Mouse (Mus musculus) urinary bladder, postnatal 10 days (tissue): ENCODE data around the gene Gm20547.
A peak's percentile ranks its signal among the peaks of the same experiment; 100 is the strongest.
"Not testable (repeated sequence)": the region's sequence is repeated elsewhere in the genome, so short reads cannot be mapped to it uniquely, and the experiment has no call there.

ENCODE experiments used
- DNase-seq: peaks from one replicate; pipeline ENCODE4 v3.0.0; 2022; ENCODE audit warnings: low spot score

Gm20547 gene

GRCm38 (mm10) chr17:34850517-34851125, 31.2 kb downstream of the Gm20547 start:
- DNase-seq, result no peak

GRCm38 (mm10) chr17:34849722-34850516, 31.9 kb downstream of the Gm20547 start, which contains the start of the genes Skiv2l and Nelfe:
Gene Skiv2l, minus strand, starts transcription at chr17:34850210.
Gene Nelfe, plus strand, starts transcription at chr17:34850391.
- peak; percentile 92 for DNase-seq

- no peak for DNase-seq
Measured at GRCm38 (mm10) chr17:34847615-34848014, 34.2 kb downstream of the Gm20547 start.

DNA sequence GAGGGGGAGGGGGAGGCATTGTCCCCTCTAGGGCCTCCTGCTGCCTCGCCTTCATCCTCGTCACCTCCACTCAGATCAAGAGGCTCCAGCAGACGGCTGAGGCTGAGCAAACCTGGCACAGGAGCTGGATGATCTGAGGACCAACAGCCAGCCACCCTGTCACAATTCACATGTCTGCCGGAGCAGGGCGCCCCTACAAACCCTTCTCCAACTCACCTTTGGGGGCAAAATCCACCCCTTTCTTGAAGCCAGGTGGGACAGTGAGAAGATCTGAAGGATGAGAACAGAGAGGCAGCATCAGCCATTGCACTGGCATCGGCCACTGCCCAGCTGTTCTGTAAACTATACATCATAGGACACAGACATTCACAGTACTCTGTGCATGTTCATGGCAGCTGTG, 34.6 kb downstream of the Gm20547 start:
- DNase-seq, result no peak

- DNase-seq, result no peak
Measured at GRCm38 (mm10) chr17:34844884-34845283, 37.0 kb downstream of the Gm20547 start.

GRCm38 (mm10) chr17:34840736-34841307, 41.0 kb downstream of the Gm20547 start:
- no peak for DNase-seq

- no peak for DNase-seq
Measured at GRCm38 (mm10) chr17:34838785-34839184, 43.1 kb downstream of the Gm20547 start.

GRCm38 (mm10) chr17:34837464-34838324, 44.1 kb downstream of the Gm20547 start:
- no peak for DNase-seq

DNA sequence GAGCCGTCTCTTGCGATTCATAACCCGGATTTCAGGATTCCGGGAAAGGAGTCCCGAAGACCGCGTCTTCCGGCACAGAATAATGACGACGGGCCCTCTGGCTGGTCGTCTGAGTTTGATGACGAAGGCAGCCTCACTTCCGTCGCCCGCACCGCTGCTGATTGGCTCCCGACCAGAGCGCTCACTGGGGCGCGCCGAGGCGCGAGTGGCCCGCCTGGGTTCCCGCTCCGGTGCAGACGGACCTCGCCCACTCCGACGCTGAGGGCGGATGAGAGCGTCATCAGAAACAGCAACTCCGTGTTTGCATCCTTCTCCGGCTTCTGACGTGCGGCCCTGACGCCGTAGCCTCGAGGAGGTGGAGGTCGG, 45.0 kb downstream of the Gm20547 start, which contains the start of the genes Stk19 and Dxo:
TSS of gene Stk19 (minus strand) at position 90 of the 366 bp plus-strand sequence.
TSS of gene Dxo (plus strand) at position 164 of the 366 bp plus-strand sequence.
- DNase-seq, result peak; percentile 88

DNA sequence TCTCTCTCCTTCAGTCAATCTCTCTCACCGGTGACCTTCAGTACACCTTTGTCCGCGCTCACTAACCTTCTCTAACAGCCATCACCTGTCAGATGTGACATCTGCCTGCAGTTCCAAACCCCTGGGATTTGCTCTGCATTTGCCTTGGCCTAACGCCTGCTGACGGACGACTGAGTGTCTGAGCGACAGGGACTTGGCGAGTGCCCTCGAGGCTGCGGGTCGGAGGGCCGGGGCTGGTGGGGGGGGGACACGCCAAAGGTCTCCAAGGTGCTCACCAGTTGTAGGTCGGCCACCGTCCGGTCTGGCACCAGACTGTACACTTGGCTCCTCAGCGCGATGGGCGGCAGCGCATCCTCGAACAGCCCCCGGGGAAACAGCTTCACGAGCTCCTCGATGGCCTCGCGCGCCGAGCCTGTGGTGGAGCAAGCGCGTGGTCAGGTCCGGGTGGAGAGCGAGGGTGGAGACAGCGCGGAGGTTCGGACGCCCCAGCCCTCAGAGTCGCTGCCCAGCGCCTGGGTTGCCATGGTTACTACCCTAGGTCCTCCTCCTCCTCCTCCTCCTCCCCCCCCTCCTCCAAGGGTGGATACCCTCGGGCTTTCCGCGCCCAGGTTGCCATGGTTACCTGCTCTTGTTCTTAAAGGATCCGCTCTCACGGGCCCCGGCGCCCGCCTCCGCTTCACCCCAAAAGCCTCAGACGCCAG, 45.5 kb downstream of the Gm20547 start:
- DNase-seq, result no peak

DNA sequence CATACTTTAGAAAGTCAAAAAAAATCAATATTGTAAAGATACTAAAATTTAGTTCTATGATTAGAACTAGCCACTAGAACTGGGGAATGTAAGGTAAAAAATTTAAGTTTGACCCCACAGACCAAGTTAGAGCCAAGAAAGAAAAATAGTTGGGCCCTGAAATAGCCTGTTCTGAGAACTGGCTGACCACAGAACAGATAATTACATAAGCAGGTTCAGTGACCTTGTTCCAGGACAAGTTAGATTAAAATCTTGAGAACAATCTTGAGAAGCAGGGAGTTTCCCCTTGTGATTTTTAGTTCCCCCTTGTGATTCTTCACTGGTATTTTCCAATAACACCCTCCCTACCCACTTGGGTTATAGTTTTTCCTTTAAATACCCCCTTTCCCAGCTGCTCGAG, 51.1 kb downstream of the Gm20547 start:
- not testable (repeated sequence) for DNase-seq

DNA sequence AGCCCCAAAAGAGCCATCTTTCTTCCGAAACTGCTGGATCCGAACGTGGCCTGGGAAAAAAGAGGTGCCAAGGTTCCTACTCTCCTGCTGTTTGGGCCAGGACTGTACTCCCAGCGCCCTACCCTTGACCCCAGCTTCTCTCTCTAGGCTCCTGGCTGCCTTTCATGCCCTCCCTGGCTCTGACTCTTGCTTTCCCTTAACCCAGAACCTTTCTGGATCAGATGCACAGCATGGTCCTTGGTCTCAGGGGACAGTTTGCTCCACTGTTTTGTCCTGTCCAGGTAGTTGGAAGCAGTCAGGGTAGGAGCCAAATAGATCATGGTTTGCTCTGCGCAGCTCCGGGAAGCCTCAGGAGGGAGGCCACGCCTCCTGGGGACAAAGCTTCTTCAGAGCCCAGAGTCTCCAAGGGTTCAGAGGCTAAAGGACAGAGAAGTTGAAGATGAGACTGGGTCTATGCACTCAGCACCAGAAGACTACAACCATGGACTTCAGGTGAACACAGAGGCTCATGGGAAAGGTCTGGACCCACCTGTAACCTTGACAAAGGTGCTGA, 66.9 kb downstream of the Gm20547 start:
- DNase-seq, result no peak

DNA sequence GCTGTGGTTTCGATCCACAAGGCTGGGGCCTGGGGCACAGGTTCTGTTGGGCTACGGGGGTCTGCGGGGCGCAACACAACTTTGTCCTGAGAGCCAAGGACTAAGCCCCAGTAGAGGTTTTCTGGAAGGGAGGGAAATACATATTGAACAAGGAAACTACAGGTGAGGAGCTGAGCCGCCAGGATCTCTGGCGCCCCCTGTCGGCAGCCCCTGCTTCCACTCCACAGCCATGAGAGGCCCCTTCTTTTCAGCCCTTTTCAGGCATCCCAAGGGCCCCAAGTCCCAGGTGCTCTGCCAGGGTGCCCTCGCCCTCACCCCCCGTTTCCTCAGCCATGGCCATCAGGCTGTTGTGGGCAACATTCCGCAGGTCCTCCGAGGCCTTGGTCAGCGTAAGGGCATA, 68.1 kb downstream of the Gm20547 start:
- not testable (repeated sequence) for DNase-seq

DNA sequence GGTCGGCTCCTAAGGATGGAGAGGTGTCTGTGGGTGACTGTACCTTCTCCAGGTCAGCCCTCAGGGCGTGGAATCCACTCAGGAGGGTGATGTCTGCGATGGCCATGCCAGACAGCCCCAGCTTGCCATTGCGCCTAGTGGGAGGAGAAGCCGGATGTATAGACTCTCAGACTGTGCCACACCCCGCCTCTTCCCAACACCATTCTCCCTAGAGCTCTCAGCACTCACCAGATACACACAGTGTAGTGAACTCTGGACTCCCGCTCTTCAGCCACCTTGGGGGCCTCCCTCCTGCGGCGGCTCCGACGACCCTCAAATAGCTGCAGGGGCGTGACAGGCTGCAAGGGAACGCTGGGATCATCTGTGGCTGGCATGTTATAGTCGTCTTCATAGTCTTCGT, 70.6 kb downstream of the Gm20547 start:
- DNase-seq, result no peak

GRCm38 (mm10) chr17:34810811-34811210, 71.0 kb downstream of the Gm20547 start:
- DNase-seq, result not testable (repeated sequence)

DNA sequence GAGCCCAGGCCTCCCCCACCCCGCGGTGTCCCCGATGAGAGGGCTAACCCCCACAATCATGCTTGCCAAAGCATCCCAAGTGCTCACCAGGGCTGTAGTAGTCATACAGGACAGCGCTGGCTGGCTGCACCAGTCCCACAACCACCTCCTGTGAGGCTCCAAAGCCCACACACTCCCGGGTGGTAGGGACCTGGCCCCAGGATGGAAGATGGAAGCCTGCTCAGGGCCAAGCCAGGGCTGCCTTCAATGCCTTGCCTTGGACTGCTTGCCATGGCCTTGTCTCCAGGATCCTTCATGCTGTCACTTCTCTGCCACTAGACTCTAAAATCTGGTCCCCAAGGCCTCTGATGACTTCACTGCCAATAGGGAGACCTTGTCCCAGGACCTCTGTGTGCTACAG, 71.4 kb downstream of the Gm20547 start:
- not testable (repeated sequence) for DNase-seq

GRCm38 (mm10) chr17:34808599-34809205, 73.1 kb downstream of the Gm20547 start:
- DNase-seq, result no peak

DNA sequence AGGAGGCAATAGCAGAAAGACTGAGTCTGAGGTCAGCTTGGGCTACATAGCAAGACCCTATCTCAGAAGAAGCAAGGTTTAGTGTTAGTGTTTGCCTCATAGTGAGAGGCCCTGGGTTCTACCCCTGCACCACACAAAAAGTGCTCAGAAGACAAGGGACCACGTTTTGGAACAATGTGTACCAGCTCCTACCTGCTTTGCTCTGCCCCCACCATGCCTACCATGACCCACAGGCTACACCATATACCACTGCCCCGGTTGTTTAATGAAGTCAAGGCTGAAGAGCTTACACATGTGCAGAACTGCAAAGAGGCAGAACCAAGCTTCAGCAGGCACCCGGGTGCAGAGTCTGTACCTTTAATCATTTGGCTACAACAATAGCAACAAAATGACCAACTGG, 74.7 kb downstream of the Gm20547 start:
- DNase-seq, result no peak
